Mouse (Mus musculus) kidney, postnatal 0 days (tissue): ENCODE measurements at regions not wholly inside any gene's neighbourhood (a gene's known extent, or its start where the extent isn't known, plus 50 kb on each side); places are given as distances from the start of the nearest gene placed in this dataset.
A peak's percentile ranks its signal among the peaks of the same experiment; 100 is the strongest.

Experiments used
- ATAC-seq: fragments of 200-750 bp; cut with Nextera tagmentation; replicated peaks from 2 replicates; pipeline ENCODE4 v1.8.0; 2017; ENCODE audit warnings: low read depth, moderate number of reproducible peaks, moderate TSS enrichment, moderate library complexity; ENCODE audit not compliant: low FRiP score
- DNase-seq: peaks from one replicate; pipeline ENCODE4 v3.0.0-alpha.2; 2016; ENCODE audit warnings: low spot score
- H3K27ac ChIP-seq: fragments of 300-500 bp; sonication (generic); 2 replicates; pipeline ENCODE4 v1.5.1; 2014; ENCODE audit warnings: mild to moderate bottlenecking
- H3K27me3 ChIP-seq: fragments of 300-500 bp; sonication (generic); 2 replicates; pipeline ENCODE4 v1.6.1; 2014; ENCODE audit warnings: low read length, mixed read lengths; ENCODE audit not compliant: insufficient read depth
- H3K36me3 ChIP-seq: fragments of 300-500 bp; sonication (generic); 2 replicates; pipeline ENCODE4 v1.6.1; 2014; ENCODE audit warnings: low read length, mixed read lengths; ENCODE audit not compliant: insufficient read depth
- H3K4me1 ChIP-seq: fragments of 300-500 bp; sonication (generic); replicated peaks from 2 replicates; pipeline ENCODE4 v1.6.1; 2014; ENCODE audit warnings: antibody characterized with exemption, low read length, mixed read lengths; ENCODE audit not compliant: insufficient read depth
- H3K4me2 ChIP-seq: fragments of 300-500 bp; sonication (generic); 2 replicates; pipeline ENCODE4 v1.6.1; 2014; ENCODE audit warnings: mild to moderate bottlenecking, low read length, moderate library complexity, mixed read lengths
- H3K4me3 ChIP-seq: fragments of 300-500 bp; sonication (generic); replicated peaks from 2 replicates; pipeline ENCODE4 v1.5.1; 2014; ENCODE audit warnings: low read depth, low read length
- H3K9ac ChIP-seq: fragments of 300-500 bp; sonication (generic); 2 replicates; pipeline ENCODE4 v1.6.1; 2014; ENCODE audit warnings: low read depth, low read length
- H3K9me3 ChIP-seq: fragments of 300-500 bp; sonication (generic); replicated peaks from 2 replicates; pipeline ENCODE4 v1.6.1; 2016; ENCODE audit warnings: low read length, inconsistent platforms, mixed read lengths
- CTCF ChIP-seq: IDR thresholded peaks from 2 replicates; pipeline ENCODE4 v1.5.1; 2016; ENCODE audit warnings: antibody characterized with exemption, low read depth, mild to moderate bottlenecking, moderate library complexity
- WGBS: fragments of 180-500 bp; shearing (Covaris S2); extraction: QIAGEN DNeasy Blood & Tissue Kit; methylation state at CpG from one replicate; pipeline ENCODE4 v1.1.7; 2014; 5-methylcytosine and 5-hydroxymethylcytosine counted together

DNA sequence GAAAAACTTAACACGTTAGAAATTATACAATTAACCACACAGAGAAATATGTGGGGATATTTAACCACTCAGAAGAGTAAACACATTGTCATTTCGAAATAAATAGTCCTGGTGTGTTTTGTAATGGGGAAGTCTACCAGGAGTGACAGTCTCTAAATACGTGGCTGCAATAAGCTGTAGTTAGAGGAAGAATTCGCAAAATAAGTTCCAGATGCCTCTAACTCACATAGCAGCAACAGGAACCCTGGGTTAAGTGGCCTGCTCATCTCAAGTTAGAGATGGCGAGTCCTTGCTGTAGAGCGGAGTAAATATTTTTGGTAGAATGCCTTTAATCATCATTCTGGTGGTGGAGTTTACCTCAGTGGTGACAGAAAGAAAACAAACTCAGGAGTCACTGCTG, 430.2 kb downstream of the Zfp704 start:
- Histone ChIP-seq H3K27me3 (no peaks in the 10 kb centered on the region), H3K4me2 (no peak overlapping the region), H3K27ac (no peak overlapping the region), H3K9ac (no peak overlapping the region), H3K9me3 (no peaks in the 10 kb centered on the region), H3K4me3 (no peak overlapping the region), H3K36me3 (no peaks in the 10 kb centered on the region), H3K4me1 (no peaks in the 10 kb centered on the region)
- no peak for DNase-seq
- 62% methylated on average over 6 of the region's 6 CpGs for WGBS
- TF ChIP-seq CTCF = no peak
- no peak for ATAC-seq

DNA sequence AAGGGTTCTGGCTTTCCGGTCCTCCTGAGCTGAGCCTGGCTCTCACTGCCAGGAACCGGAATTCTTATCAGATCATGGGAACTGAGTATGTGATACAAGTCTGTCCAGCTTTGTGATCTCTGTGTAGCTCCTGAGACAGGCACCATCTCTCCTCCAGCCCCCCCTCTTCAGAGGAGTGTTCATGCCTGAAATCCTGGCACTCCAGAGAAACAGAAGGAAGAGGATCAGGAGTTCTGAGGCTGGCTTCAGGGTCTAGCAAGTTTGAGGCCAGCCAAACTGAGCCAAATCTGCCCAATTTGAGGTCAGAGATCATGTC, 435.4 kb downstream of the Zfp704 start:
- Histone ChIP-seq H3K27ac (peak overlapping the region; percentile 82), H3K27me3 (no peaks in the 10 kb centered on the region), H3K4me2 (0 out of 2 replicates have a peak overlapping the region, but pooled peaks have one; percentile 6), H3K9me3 (no peaks in the 10 kb centered on the region), H3K4me3 (no peak overlapping the region), H3K36me3 (no peaks in the 10 kb centered on the region), H3K9ac (no peak overlapping the region), H3K4me1 (0 out of 2 replicates have a peak, but pooled peaks cover 2% of the 10 kb centered on the region)
- WGBS = 34% methylated on average over 2 of the region's 2 CpGs
- DNase-seq (no peak), ATAC-seq (no peak)
- no peak for TF ChIP-seq CTCF

GRCm38 (mm10) chr3:9173643-9174516, 436.0 kb downstream of the Zfp704 start:
- peak overlapping the region; percentile 82 for H3K27ac ChIP-seq
- 0 out of 2 replicates have a peak, but pooled peaks cover 2% of the 10 kb centered on the region for H3K4me1 ChIP-seq
- H3K36me3 ChIP-seq = no peaks in the 10 kb centered on the region
- peak overlapping the region; percentile 6 for H3K4me2 ChIP-seq
- H3K9me3 ChIP-seq = no peaks in the 10 kb centered on the region
- ATAC-seq = peak; percentile 86
- no peak overlapping the region for H3K9ac ChIP-seq
- H3K27me3 ChIP-seq = no peaks in the 10 kb centered on the region
- TF ChIP-seq CTCF = peak; percentile 32; the same call in 1 of the 2 replicates
- WGBS = 10% methylated on average over 16 of the region's 16 CpGs
- peak; percentile 65 for DNase-seq
- no peak overlapping the region for H3K4me3 ChIP-seq

DNA sequence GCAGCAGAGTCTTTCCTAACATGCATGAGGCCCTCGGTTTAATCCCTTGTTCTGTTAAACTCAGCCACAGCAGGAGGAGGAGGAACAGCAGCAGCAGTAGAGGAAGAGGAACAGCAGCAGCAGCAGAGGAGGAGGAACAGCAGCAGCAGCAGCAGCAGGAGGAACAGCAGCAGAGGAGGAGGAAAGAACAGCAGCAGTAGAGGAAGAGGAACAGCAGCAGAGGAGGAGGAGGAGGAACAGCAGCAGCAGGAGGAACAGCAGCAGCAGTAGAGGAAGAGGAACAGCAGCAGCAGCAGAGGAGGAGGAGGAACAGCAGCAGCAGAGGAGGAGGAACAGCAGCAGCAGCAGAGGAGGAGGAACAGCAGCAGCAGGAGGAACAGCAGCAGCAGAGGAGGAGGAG, 437.9 kb downstream of the Zfp704 start:
- no peak for TF ChIP-seq CTCF
- Histone ChIP-seq H3K9me3 (no peaks in the 10 kb centered on the region), H3K4me3 (no peak overlapping the region), H3K9ac (no peak overlapping the region), H3K36me3 (no peaks in the 10 kb centered on the region), H3K4me1 (0 out of 2 replicates have a peak, but pooled peaks cover 2% of the 10 kb centered on the region), H3K27ac (no peak overlapping the region), H3K27me3 (no peaks in the 10 kb centered on the region), H3K4me2 (no peak overlapping the region)
- no peak for DNase-seq
- no peak for ATAC-seq
- WGBS = 36% methylated on average over 1 of the region's 1 CpGs

GRCm38 (mm10) chr3:9168955-9169354, 440.9 kb downstream of the Zfp704 start:
- no peak for TF ChIP-seq CTCF
- Histone ChIP-seq H3K4me2 (no peak overlapping the region), H3K9ac (no peak overlapping the region), H3K4me1 (no peaks in the 10 kb centered on the region), H3K27ac (no peak overlapping the region), H3K4me3 (no peak overlapping the region), H3K9me3 (no peaks in the 10 kb centered on the region), H3K27me3 (no peaks in the 10 kb centered on the region), H3K36me3 (no peaks in the 10 kb centered on the region)
- 65% methylated on average over 12 of the region's 12 CpGs for WGBS
- no peak for DNase-seq
- ATAC-seq = no peak

DNA sequence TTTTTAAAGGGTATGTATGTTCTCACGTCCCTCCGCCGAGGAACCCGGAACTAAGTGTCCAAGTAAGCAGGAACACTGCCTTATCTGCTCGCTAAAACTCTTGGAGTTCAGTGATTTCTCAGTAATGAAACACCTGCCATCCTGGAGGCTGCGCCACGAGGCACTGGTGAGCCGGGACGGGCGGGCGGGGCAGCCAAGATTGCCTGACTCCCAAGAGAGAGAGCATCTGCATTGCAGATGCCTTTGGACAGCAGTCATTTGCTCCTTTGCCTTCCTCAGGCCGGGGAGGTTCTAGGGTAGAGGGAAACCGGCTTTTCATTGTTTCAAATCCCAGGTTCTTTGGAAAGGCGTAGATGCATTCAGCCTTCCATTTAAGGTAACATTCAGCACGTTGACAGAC, 450.8 kb downstream of the Zfp704 start:
- no peak for ATAC-seq
- Histone ChIP-seq H3K27ac (no peak overlapping the region), H3K4me2 (peak overlapping the region; percentile 21), H3K9ac (no peak overlapping the region), H3K4me1 (no peaks in the 10 kb centered on the region), H3K36me3 (no peaks in the 10 kb centered on the region), H3K9me3 (no peaks in the 10 kb centered on the region), H3K4me3 (no peak overlapping the region), H3K27me3 (no peaks in the 10 kb centered on the region)
- DNase-seq = peak; percentile 26
- whole genome bisulfite sequencing = 26% methylated on average over 15 of the region's 15 CpGs
- TF ChIP-seq CTCF = no peak
